8 mouse cellular contexts compared by ENCODE assay signal in genomic region chr6:21214673-21215490, GRCm38 (mm10). TPM values are rescaled to one million over a fixed set of nuclear protein-coding genes. Genes with fewer than 3 reads are reported as not detected.
A peak's percentile ranks its signal among the peaks of the same experiment; 100 is the strongest.
DNase-seq lines count a peak whose midpoint lies in the region; ATAC-seq and TF ChIP-seq lines count a peak whose summit lies in the region.

No protein-coding gene starts in this region.

- DNase-seq in adrenal gland, postnatal 36 days = peak; percentile 60 to 71
- peak; percentile 61 for DNase-seq in embryonic facial prominence, embryonic 14.5 days (ENCODE audit: low spot score)
- DNase-seq in layer of hippocampus, adult 18-20 months (ENCODE audit: low spot score in 2 of 2) = peak; percentile 67 to 84
- DNase-seq in right cerebral cortex, postnatal 14 days = peak; percentile 68
- DNase-seq in c-Kit-positive CD71-positive TER-119-positive erythroid progenitor cells, embryonic 14.5 days (ENCODE audit: low spot score) = no peak

- peak overlapping the region; percentile 97 for H3K4me2 ChIP-seq in embryonic facial prominence, embryonic 14.5 days (ENCODE audit: low read depth, low read length)
- peak overlapping the region; percentile 95 for H3K4me2 ChIP-seq in heart, embryonic 15.5 days
- peak overlapping the region; percentile 65 for H3K4me2 ChIP-seq in liver, embryonic 16.5 days (ENCODE audit: low read depth, low read length)

- under 1% methylated on average over 22 of the region's 83 CpGs for WGBS in embryonic facial prominence, embryonic 14.5 days
- under 1% methylated on average over 80 of the region's 83 CpGs for WGBS in heart, embryonic 15.5 days
- under 1% methylated on average over 72 of the region's 83 CpGs for WGBS in liver, embryonic 16.5 days (ENCODE audit: insufficient replicate concordance)

- H3K27ac ChIP-seq in embryonic facial prominence, embryonic 14.5 days (replicated peaks; ENCODE audit: low read depth, low read length) = no peak overlapping the region
- H3K27ac ChIP-seq in heart, embryonic 15.5 days = peak overlapping the region; percentile 53
- no peak overlapping the region for H3K27ac ChIP-seq in liver, embryonic 16.5 days (ENCODE audit: low read length)

- peak overlapping the region; percentile 66 for H3K9ac ChIP-seq in embryonic facial prominence, embryonic 14.5 days (ENCODE audit: low read depth, low read length)
- H3K9ac ChIP-seq in heart, embryonic 15.5 days = peak overlapping the region; percentile 61
- H3K9ac ChIP-seq in liver, embryonic 16.5 days (ENCODE audit: low read depth, low read length) = no peak overlapping the region

- H3K9me3 ChIP-seq in E14TG2a.4 (ENCODE audit: low read length) = no peaks in the 10 kb centered on the region
- no peaks in the 10 kb centered on the region for H3K9me3 ChIP-seq in embryonic facial prominence, embryonic 14.5 days (ENCODE audit: control insufficient read depth, low read length)
- no peaks in the 10 kb centered on the region for H3K9me3 ChIP-seq in heart, embryonic 15.5 days (replicated peaks)
- no peaks in the 10 kb centered on the region for H3K9me3 ChIP-seq in liver, embryonic 16.5 days (replicated peaks; ENCODE audit: control insufficient read depth, low read length)

- peaks cover 23% of the 10 kb centered on the region for H3K4me1 ChIP-seq in E14TG2a.4 (replicated peaks; ENCODE audit: low read depth, low read length)
- H3K4me1 ChIP-seq in embryonic facial prominence, embryonic 14.5 days (ENCODE audit: control insufficient read depth, insufficient read depth, low read length) = no peaks in the 10 kb centered on the region
- peaks cover 6% of the 10 kb centered on the region; the same call in 1 of the 2 replicates for H3K4me1 ChIP-seq in heart, embryonic 15.5 days (replicated peaks)
- no peaks in the 10 kb centered on the region for H3K4me1 ChIP-seq in liver, embryonic 16.5 days (ENCODE audit: control insufficient read depth, low read depth, low read length)

- peak overlapping the region; percentile 80 for H3K4me3 ChIP-seq in E14TG2a.4 (replicated peaks; ENCODE audit: low read length)
- peak overlapping the region; percentile 65 for H3K4me3 ChIP-seq in embryonic facial prominence, embryonic 14.5 days (ENCODE audit: low read depth, low read length)
- H3K4me3 ChIP-seq in heart, embryonic 15.5 days = peak overlapping the region; percentile 70
- peak overlapping the region; percentile 44 for H3K4me3 ChIP-seq in liver, embryonic 16.5 days (ENCODE audit: low read depth, low read length)

- no peak for TF ChIP-seq CTCF in E14TG2a.4 (conservative IDR thresholded peaks at IDR 0.05; ENCODE audit: low read length)

- H3K36me3 ChIP-seq in E14TG2a.4 (ENCODE audit: insufficient read depth, low read length) = no peaks in the 10 kb centered on the region
- no peaks in the 10 kb centered on the region for H3K36me3 ChIP-seq in embryonic facial prominence, embryonic 14.5 days (ENCODE audit: control insufficient read depth, insufficient read depth, low read length)
- no peaks in the 10 kb centered on the region for H3K36me3 ChIP-seq in heart, embryonic 15.5 days
- no peaks in the 10 kb centered on the region for H3K36me3 ChIP-seq in liver, embryonic 16.5 days (ENCODE audit: control insufficient read depth, insufficient read depth)

- peaks cover 32% of the 10 kb centered on the region for H3K27me3 ChIP-seq in E14TG2a.4 (ENCODE audit: insufficient read depth, low read length)
- H3K27me3 ChIP-seq in embryonic facial prominence, embryonic 14.5 days (replicated peaks; ENCODE audit: control insufficient read depth, insufficient read depth, low read length) = peaks cover 19% of the 10 kb centered on the region
- H3K27me3 ChIP-seq in heart, embryonic 15.5 days = peaks cover 11% of the 10 kb centered on the region
- peaks cover 27% of the 10 kb centered on the region for H3K27me3 ChIP-seq in liver, embryonic 16.5 days (ENCODE audit: control insufficient read depth, insufficient read depth, low read depth, low read length)

- ATAC-seq in embryonic facial prominence, embryonic 14.5 days (ENCODE audit: low read depth) = peak; percentile 77
- peak; percentile 64 for ATAC-seq in heart, embryonic 15.5 days (replicated peaks; ENCODE audit: insufficient number of reproducible peaks, insufficient read depth, low FRiP score, low read depth)
- no peak for ATAC-seq in liver, embryonic 16.5 days (ENCODE audit: low read depth)

RNA-seq across cellular contexts. Expression of gene Kcnd2, which starts 0.4 kb away (rescaled TPM):
- total RNA-seq in adrenal gland, postnatal 36 days (2021) = 1 to 10 TPM; 3.1 to 3.2 TPM
- 1.2 and 2.2 TPM in 2 replicates for polyA plus RNA-seq in embryonic facial prominence, embryonic 14.5 days (2014; fragmentation: Nextera tagmentation; extraction: Ambion mirVana)
- polyA plus RNA-seq in heart, embryonic 15.5 days (2015; fragmentation: Nextera tagmentation; extraction: Ambion mirVana) = 1.5 and 2.0 TPM in 2 replicates
- 100 to 1,000 TPM in 1 of 2 experiments, 10 to 100 TPM in 1; 91.6 to 106 TPM for total RNA-seq in layer of hippocampus, adult 18-20 months (2021)
- polyA plus RNA-seq in liver, embryonic 16.5 days (2015; fragmentation: Nextera tagmentation; extraction: Ambion mirVana) = not detected in 2 replicates
